24 mouse cellular contexts compared by ENCODE assay signal in genomic region chr6:28488204-28488851, GRCm38 (mm10). TPM values are rescaled to one million over a fixed set of nuclear protein-coding genes. Genes with fewer than 3 reads are reported as not detected.
A peak's percentile ranks its signal among the peaks of the same experiment; 100 is the strongest.
DNase-seq lines count a peak whose midpoint lies in the region; ATAC-seq and TF ChIP-seq lines count a peak whose summit lies in the region.
"Had no signal": no experiment of that assay in that cellular context is flagged by ENCODE, and none has a peak within 500 bp of the region (broad histone marks: within the 10 kb centered on the region; RNA-seq: fewer than 3 reads in every experiment).

No protein-coding gene starts in this region.

- peaks cover 17% of the 10 kb centered on the region for H3K36me3 ChIP-seq in forebrain, embryonic 13.5 days (ENCODE audit: poor library complexity, severe bottlenecking)
- peaks cover 80% of the 10 kb centered on the region for H3K36me3 ChIP-seq in forebrain, embryonic 10.5 days (replicated peaks)
- H3K36me3 ChIP-seq in kidney, adult 2 months (ENCODE audit: control insufficient read depth, insufficient read depth, low read length), result no peaks in the 10 kb centered on the region

- no peak overlapping the region for H3K27ac ChIP-seq in forebrain, embryonic 13.5 days
- H3K27ac ChIP-seq in forebrain, embryonic 10.5 days, result no peak overlapping the region
- no peak overlapping the region for H3K27ac ChIP-seq in kidney, adult 2 months (ENCODE audit: insufficient read depth, low read depth, low read length)
- H3K27ac ChIP-seq: embryonic facial prominence, embryonic 10.5 days; heart, adult 2 months; heart, embryonic 15.5 days; hindbrain, embryonic 13.5 days; hindbrain, postnatal 0 days had no signal

- H3K9me3 ChIP-seq in forebrain, embryonic 13.5 days (replicated peaks), result no peaks in the 10 kb centered on the region
- H3K9me3 ChIP-seq in forebrain, embryonic 10.5 days, result no peaks in the 10 kb centered on the region
- H3K9me3 ChIP-seq: embryonic facial prominence, embryonic 10.5 days; G1E; heart, embryonic 15.5 days; hindbrain, embryonic 13.5 days had no signal

- no peak for TF ChIP-seq POLR2A in kidney, adult 2 months (IDR thresholded peaks at IDR 0.05; ENCODE audit: low read depth, low read length)
- TF ChIP-seq POLR2A in brain, embryonic 14.5 days (IDR thresholded peaks at IDR 0.05; ENCODE audit: borderline replicate concordance, extremely low read depth, insufficient read depth, insufficient read length, poor library complexity, severe bottlenecking), result no peak

- ATAC-seq in forebrain, embryonic 13.5 days, result peak; percentile 61; the same call in 1 of the 2 replicates
- ATAC-seq: hindbrain, postnatal 0 days had no signal

- H3K4me1 ChIP-seq in forebrain, embryonic 13.5 days, result peaks cover 7% of the 10 kb centered on the region
- H3K4me1 ChIP-seq in forebrain, embryonic 10.5 days, result peaks cover 2% of the 10 kb centered on the region; the same call in 1 of the 2 replicates
- peaks cover 9% of the 10 kb centered on the region; the same call in 1 of the 2 replicates for H3K4me1 ChIP-seq in kidney, adult 2 months (ENCODE audit: control insufficient read depth, insufficient read depth, low read length)

- no peak for TF ChIP-seq CTCF in kidney, adult 2 months (conservative IDR thresholded peaks at IDR 0.05; ENCODE audit: insufficient read depth, insufficient read length, low read depth, low read length)
- TF ChIP-seq CTCF in brain, embryonic 14.5 days (IDR thresholded peaks at IDR 0.05; ENCODE audit: borderline replicate concordance, extremely low read depth, insufficient read depth, insufficient read length), result no peak

- H3K4me2 ChIP-seq in forebrain, embryonic 13.5 days, result no peak overlapping the region
- H3K4me2 ChIP-seq: heart, embryonic 11.5 days; heart, embryonic 15.5 days; hindbrain, embryonic 13.5 days had no signal

- DNase-seq in forebrain, embryonic 10.5 days (ENCODE audit: extremely low spot score, low spot score), result no peak
- peak; percentile 49 for DNase-seq in kidney, adult 2 months
- DNase-seq in kidney, postnatal 4 days, result no peak
- peak; percentile 28 for DNase-seq in kidney, postnatal 14 days
- no peak for DNase-seq in kidney, adult 18-20 months
- DNase-seq in brain, embryonic 14.5 days (ENCODE audit: low read depth), result peak; percentile 78
- DNase-seq in adrenal gland, adult (ENCODE audit: inconsistent age in 2 of 2, low spot score in 1 of 2), result no peak
- DNase-seq: adrenal gland, postnatal 14 days; B cell, adult 2 months; cerebellum, adult 2 months; cerebellum, postnatal 10 days; gastrocnemius, postnatal 14 days; heart, adult 2 months; heart, postnatal 14 days had no signal

- 85% methylated on average over 1 of the region's 1 CpGs for WGBS in forebrain, embryonic 13.5 days
- WGBS in forebrain, embryonic 10.5 days, result 94% methylated on average over 1 of the region's 1 CpGs
- 59% methylated on average over 1 of the region's 1 CpGs for WGBS in kidney, adult 2 months

- H3K27me3 ChIP-seq in forebrain, embryonic 13.5 days, result no peaks in the 10 kb centered on the region
- H3K27me3 ChIP-seq in forebrain, embryonic 10.5 days (ENCODE audit: poor library complexity, severe bottlenecking), result no peaks in the 10 kb centered on the region
- no peaks in the 10 kb centered on the region for H3K27me3 ChIP-seq in kidney, adult 2 months (replicated peaks; ENCODE audit: control insufficient read depth, insufficient read depth, low read length)
- H3K27me3 ChIP-seq: heart, embryonic 15.5 days; hindbrain, embryonic 13.5 days had no signal

- no peak overlapping the region for H3K4me3 ChIP-seq in forebrain, embryonic 13.5 days
- no peak overlapping the region for H3K4me3 ChIP-seq in forebrain, embryonic 10.5 days
- H3K4me3 ChIP-seq in kidney, adult 2 months (ENCODE audit: insufficient read depth, low read depth, low read length), result no peak overlapping the region
- H3K4me3 ChIP-seq: embryonic facial prominence, embryonic 10.5 days; heart, adult 2 months; heart, embryonic 15.5 days; hindbrain, embryonic 13.5 days had no signal

- H3K9ac ChIP-seq in forebrain, embryonic 13.5 days, result no peak overlapping the region
- H3K9ac ChIP-seq: heart, embryonic 15.5 days; hindbrain, embryonic 13.5 days had no signal

RNA-seq across cellular contexts. Expression of gene Snd1, which starts 13.4 kb away (rescaled TPM):
- polyA plus RNA-seq in forebrain, embryonic 13.5 days (2015; fragmentation: Nextera tagmentation; extraction: Ambion mirVana), result 80.1 and 83.5 TPM in 2 replicates
- polyA plus RNA-seq in forebrain, embryonic 10.5 days (2016; fragmentation: Nextera tagmentation; extraction: Ambion mirVana), result 110 and 115 TPM in 2 replicates
- 41.0 and 47.1 TPM in 2 replicates for polyA plus RNA-seq in kidney, adult 2 months (2012; rRNA removed)
- 59.2 and 73.1 TPM in 2 replicates for polyA plus RNA-seq in brain, embryonic 14.5 days (2012; rRNA removed)

RNA-seq across cellular contexts. Expression of gene Pax4, which starts 39.2 kb away (rescaled TPM):
- polyA plus RNA-seq in forebrain, embryonic 13.5 days (2015; fragmentation: Nextera tagmentation; extraction: Ambion mirVana), result not detected in 2 replicates
- 0.12 TPM in 1 of 2 replicates, not detected in the other for polyA plus RNA-seq in forebrain, embryonic 10.5 days (2016; fragmentation: Nextera tagmentation; extraction: Ambion mirVana)
- not detected in 2 replicates for polyA plus RNA-seq in kidney, adult 2 months (2012; rRNA removed)
- polyA plus RNA-seq in brain, embryonic 14.5 days (2012; rRNA removed), result 0.30 TPM in 1 of 2 replicates, not detected in the other
- polyA plus RNA-seq: CD4-positive, CD25-positive, alpha-beta regulatory T cell, adult 4 months; cerebellum, adult 2 months; embryonic facial prominence, embryonic 14.5 days; G1E; gonadal fat pad, adult 2 months; heart, adult 2 months; heart, embryonic 11.5 days; heart, embryonic 15.5 days; hindbrain, embryonic 13.5 days had no signal

Comparison
In these comparisons a context has a peak if more than half of its experiments do, and no peak if none do; other contexts are left out.
1. DNase-seq: peak in kidney, adult 2 months (single experiment), kidney, postnatal 14 days (single experiment) and brain, embryonic 14.5 days (single experiment); none in forebrain, embryonic 10.5 days (single experiment), kidney, postnatal 4 days (0 of 2), kidney, adult 18-20 months (single experiment) and adrenal gland, adult (0 of 2).